Mouse (Mus musculus) forebrain, embryonic 12.5 days (tissue): ENCODE data around the gene Rnf144b. TPM values are rescaled to one million over a fixed set of nuclear protein-coding genes. Genes with fewer than 3 reads are reported as not detected.
A peak's percentile ranks its signal among the peaks of the same experiment; 100 is the strongest.

Source experiments
- ATAC-seq: fragments of 200-750 bp; cut with Nextera tagmentation; 2 replicates; pipeline ENCODE4 v1.8.0; 2017; ENCODE audit warnings: moderate TSS enrichment; ENCODE audit not compliant: low FRiP score
- H3K27ac ChIP-seq: fragments of 300-500 bp; sonication (generic); 2 replicates; pipeline ENCODE4 v1.5.1; 2016; ENCODE audit warnings: mild to moderate bottlenecking
- H3K27me3 ChIP-seq: fragments of 300-500 bp; sonication (generic); 2 replicates; pipeline ENCODE4 v1.6.1; 2016; ENCODE audit warnings: mild to moderate bottlenecking
- H3K36me3 ChIP-seq: fragments of 300-500 bp; sonication (generic); replicated peaks from 2 replicates; pipeline ENCODE4 v1.6.1; 2016; ENCODE audit warnings: mild to moderate bottlenecking
- H3K4me1 ChIP-seq: fragments of 300-500 bp; sonication (generic); 2 replicates; pipeline ENCODE4 v1.6.1; 2016
- H3K4me2 ChIP-seq: fragments of 300-500 bp; sonication (generic); 2 replicates; pipeline ENCODE4 v1.6.1; 2016; ENCODE audit warnings: mild to moderate bottlenecking, moderate library complexity
- H3K4me3 ChIP-seq: fragments of 300-500 bp; sonication (generic); replicated peaks from 2 replicates; pipeline ENCODE4 v1.5.1; 2016; ENCODE audit warnings: mild to moderate bottlenecking
- H3K9ac ChIP-seq: fragments of 300-500 bp; sonication (generic); 2 replicates; pipeline ENCODE4 v1.6.1; 2016; ENCODE audit warnings: mild to moderate bottlenecking
- H3K9me3 ChIP-seq: fragments of 300-500 bp; sonication (generic); 2 replicates; pipeline ENCODE4 v1.6.1; 2016
- WGBS: fragments of 180-500 bp; shearing (Covaris S2); methylation state at CpG from one replicate; pipeline ENCODE4 v1.1.7; 2016; 5-methylcytosine and 5-hydroxymethylcytosine counted together
- polyA plus RNA-seq: library from polyadenylated mRNA; unstranded; fragments of >200 nt; fragmentation: Nextera tagmentation; extraction: Ambion mirVana; gene quantifications from 2 replicates; pipeline ENCODE4 v1.2.1, GENCODE M21; 2016

Rnf144b gene
- polyA plus RNA-seq, result 0.24 and 0.56 TPM in 2 replicates

DNA sequence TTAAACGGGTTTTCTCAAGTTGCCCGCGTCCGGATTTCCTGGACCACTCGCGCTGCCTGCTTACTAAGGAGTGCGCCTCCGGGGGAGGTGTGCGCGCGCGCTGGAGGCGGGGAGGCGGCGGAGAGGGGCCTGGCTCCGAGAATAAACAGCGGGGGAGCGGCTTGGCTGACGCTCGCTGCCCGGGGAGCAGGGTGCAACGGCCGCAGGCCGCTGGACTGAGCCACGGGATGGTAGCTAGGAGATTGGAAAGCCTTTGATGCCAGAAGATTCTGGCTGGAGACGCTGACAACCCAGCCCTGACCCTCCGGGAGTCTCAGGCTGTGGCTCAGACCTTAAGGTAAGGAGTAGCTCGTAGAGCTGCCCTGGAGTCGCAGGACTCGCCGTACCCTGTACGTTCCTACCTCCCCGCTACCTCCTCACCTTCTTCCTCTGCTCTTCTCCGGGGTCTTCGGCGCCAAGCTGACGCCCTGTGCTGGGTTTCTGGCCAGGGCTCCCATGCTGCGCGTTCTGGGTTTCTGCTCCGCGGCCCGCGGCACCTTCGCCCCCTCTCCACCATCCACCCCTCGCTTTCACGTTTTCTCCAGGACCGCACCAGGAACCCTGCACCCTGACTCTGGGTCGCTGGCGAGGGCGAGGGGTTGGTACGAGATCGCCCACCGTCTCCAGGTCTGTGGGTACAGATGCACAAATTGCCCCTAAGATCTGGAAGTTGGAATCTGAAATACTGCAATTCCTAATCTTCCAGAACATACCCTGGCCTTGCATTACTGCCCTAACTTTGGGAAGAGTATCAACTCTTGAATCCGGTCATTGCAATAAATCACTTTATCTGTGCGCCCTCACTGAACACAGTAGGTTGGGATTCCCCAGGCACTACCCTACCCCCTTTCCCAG is at the start of gene Rnf144b:
Gene Rnf144b, plus strand, starts transcription at position 120 of the 894 bp plus-strand sequence.
- Histone ChIP-seq H3K36me3 (no peaks in the 10 kb centered on the region), H3K4me3 (peak within 1 kb of the TSS; percentile 52), H3K27ac (no peak within 1 kb of the TSS), H3K4me1 (peaks cover 15% of the 10 kb centered on the region), H3K4me2 (peak within 1 kb of the TSS; percentile 98), H3K9ac (peak within 1 kb of the TSS; percentile 54), H3K9me3 (no peaks in the 10 kb centered on the region), H3K27me3 (peaks cover 45% of the 10 kb centered on the region)
- 1% methylated on average over 55 of the region's 55 CpGs for WGBS
- ATAC-seq, result no peak

DNA sequence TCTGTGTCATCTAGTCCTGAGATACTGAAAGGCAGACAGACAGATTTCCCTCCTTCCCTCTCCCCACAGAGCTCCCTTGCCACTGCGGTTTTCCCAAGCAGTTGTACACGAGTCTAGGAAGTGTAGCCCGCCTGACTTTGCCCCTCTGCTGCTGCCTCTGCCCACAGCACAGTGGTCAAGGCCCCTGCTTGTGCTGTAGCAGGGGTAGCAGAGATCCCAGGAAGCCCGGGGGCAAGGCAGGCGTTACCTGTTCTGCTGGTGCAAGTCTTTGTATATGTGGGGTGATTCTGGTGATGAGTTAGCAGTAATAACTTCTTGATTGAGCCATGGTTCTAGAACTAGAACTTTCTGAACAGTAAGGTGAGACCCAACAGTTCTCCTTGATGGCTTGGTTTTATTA is 46.3 kb upstream of the Rnf144b start:
- WGBS, result 88% methylated on average over 5 of the region's 5 CpGs
- no peak overlapping the region for H3K27ac ChIP-seq
- H3K9me3 ChIP-seq, result no peaks in the 10 kb centered on the region
- H3K36me3 ChIP-seq, result peaks cover 68% of the 10 kb centered on the region
- no peak overlapping the region for H3K4me3 ChIP-seq
- no peak overlapping the region for H3K9ac ChIP-seq
- H3K4me1 ChIP-seq, result no peaks in the 10 kb centered on the region
- ATAC-seq, result no peak
- no peaks in the 10 kb centered on the region for H3K27me3 ChIP-seq
- no peak overlapping the region for H3K4me2 ChIP-seq

DNA sequence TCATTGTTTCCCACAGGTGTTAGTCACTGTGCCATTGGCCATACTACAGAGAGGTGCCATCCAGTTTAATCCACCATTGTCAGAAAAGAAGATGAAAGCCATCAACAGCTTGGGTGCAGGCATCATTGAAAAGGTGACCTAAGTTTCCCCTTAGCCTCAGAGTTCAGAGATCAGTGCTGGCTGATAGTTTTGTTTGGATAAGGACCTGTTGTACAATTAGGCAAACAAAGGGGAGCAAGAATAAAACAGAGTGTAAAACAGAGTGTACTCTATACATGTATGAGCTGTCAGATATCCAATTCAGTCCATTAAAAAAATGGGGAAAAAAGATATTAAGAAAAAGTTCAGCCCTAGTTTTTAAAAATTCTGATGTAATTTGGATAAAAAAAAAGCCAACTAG is 45.1 kb upstream of the Rnf144b start:
- H3K9ac ChIP-seq, result no peak overlapping the region
- H3K4me3 ChIP-seq, result no peak overlapping the region
- H3K9me3 ChIP-seq, result no peaks in the 10 kb centered on the region
- ATAC-seq, result no peak
- no peak overlapping the region for H3K4me2 ChIP-seq
- H3K27me3 ChIP-seq, result no peaks in the 10 kb centered on the region
- H3K27ac ChIP-seq, result no peak overlapping the region
- H3K36me3 ChIP-seq, result peaks cover 73% of the 10 kb centered on the region
- H3K4me1 ChIP-seq, result no peaks in the 10 kb centered on the region

DNA sequence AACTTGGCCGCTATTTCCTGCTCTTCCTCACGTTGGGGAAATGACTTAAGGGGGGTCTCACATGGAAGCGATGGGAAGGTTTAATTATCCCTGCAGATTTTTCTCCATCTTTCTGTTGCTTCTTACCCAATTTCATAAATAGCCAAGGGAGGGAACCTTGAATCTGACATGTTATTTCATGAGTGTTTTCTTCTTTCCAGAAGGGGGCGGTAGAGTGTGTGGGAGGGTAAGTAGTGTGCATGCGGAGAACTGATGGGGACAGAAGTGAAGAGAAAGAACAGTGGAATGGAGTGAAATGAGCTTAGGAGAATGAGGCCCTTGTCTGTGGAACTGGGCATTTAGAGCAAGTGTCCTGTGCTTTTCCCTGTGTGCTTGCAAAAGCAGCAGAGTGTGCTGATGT is 43.7 kb upstream of the Rnf144b start:
- H3K4me2 ChIP-seq, result no peak overlapping the region
- H3K9ac ChIP-seq, result no peak overlapping the region
- peaks cover 70% of the 10 kb centered on the region for H3K36me3 ChIP-seq
- no peaks in the 10 kb centered on the region for H3K9me3 ChIP-seq
- no peak for ATAC-seq
- no peak overlapping the region for H3K4me3 ChIP-seq
- H3K4me1 ChIP-seq, result no peaks in the 10 kb centered on the region
- H3K27ac ChIP-seq, result no peak overlapping the region
- WGBS, result 67% methylated on average over 5 of the region's 5 CpGs
- no peaks in the 10 kb centered on the region for H3K27me3 ChIP-seq

DNA sequence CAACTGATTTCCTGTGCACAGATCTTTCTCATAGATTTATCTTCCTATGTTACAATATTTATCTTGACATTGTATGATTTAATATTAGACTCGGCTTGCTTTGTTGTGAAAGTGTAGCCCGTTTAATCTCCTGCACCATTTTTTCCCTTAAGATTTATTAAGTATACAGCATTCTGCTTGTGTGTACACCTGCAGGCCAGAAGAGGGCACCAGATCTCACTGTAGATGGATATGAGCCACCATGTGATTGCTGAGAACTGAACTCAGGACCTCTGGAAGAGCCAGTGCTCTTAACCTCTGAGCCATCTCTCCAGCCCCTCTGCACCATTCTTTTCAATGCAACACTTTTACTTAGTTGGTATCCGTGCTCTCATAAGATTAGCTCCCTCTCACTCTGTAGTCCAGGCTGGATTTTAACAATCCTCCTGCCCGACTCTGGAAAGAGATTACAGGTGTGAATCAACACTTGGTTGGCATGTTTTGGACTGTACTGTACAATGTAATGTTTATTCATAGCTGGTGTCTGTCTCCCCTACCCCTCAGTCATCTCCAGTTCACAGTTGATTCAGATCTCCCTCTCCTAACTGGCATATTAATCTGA is 41.5 kb upstream of the Rnf144b start:
- Histone ChIP-seq H3K36me3 (peaks cover 68% of the 10 kb centered on the region), H3K4me2 (no peak overlapping the region), H3K9ac (no peak overlapping the region), H3K27me3 (no peaks in the 10 kb centered on the region), H3K9me3 (no peaks in the 10 kb centered on the region), H3K4me1 (no peaks in the 10 kb centered on the region), H3K27ac (no peak overlapping the region), H3K4me3 (no peak overlapping the region)
- WGBS, result 90% methylated on average over 4 of the region's 4 CpGs
- no peak for ATAC-seq

DNA sequence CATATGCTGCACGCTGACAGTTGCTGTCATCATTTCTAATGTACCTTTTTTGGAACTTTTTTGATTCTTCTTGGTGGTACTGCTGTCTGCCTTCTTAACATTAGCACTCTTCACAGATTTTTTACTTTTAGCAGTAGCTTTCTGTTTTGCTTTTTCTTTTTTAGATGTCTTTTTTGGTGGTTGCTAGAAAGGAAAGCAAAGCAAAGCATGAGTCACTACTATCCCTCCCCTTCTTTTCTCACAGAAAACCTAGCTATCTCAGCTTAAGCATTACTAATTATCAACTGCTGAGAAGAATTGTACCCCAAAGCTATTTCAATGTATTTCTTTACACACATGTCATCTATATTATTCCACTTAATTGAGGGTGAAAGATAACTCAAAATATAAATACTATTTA is 34.0 kb upstream of the Rnf144b start:
- Histone ChIP-seq H3K27ac (no peak overlapping the region), H3K4me2 (no peak overlapping the region), H3K4me3 (no peak overlapping the region), H3K9ac (no peak overlapping the region), H3K27me3 (no peaks in the 10 kb centered on the region), H3K4me1 (no peaks in the 10 kb centered on the region), H3K36me3 (peaks cover 51% of the 10 kb centered on the region), H3K9me3 (no peaks in the 10 kb centered on the region)
- ATAC-seq, result no peak
- 97% methylated on average over 1 of the region's 1 CpGs for WGBS

DNA sequence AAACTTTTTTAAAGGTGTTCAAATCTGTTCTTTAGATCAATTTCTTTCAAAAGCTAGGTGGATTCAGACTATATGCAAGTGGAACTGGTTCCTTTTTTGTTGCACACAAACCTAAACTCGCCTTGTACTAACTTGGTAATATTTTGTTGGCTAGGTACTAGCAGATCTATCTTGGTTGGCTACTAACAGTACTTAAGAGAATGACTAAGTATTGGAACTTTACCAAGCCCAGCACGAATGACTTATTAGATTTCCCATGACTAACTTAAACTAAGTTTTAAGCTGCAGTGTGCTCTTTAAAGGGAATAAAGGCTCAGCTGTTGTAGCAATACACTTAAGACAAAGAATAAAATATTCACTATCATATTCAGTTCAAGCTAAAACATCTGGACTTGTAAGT is 33.2 kb upstream of the Rnf144b start:
- ATAC-seq, result no peak
- no peaks in the 10 kb centered on the region for H3K27me3 ChIP-seq
- no peaks in the 10 kb centered on the region for H3K4me1 ChIP-seq
- no peak overlapping the region for H3K4me3 ChIP-seq
- no peaks in the 10 kb centered on the region for H3K9me3 ChIP-seq
- no peak overlapping the region for H3K4me2 ChIP-seq
- no peak overlapping the region for H3K9ac ChIP-seq
- H3K27ac ChIP-seq, result no peak overlapping the region
- peaks cover 58% of the 10 kb centered on the region for H3K36me3 ChIP-seq
- WGBS, result 85% methylated on average over 2 of the region's 2 CpGs

DNA sequence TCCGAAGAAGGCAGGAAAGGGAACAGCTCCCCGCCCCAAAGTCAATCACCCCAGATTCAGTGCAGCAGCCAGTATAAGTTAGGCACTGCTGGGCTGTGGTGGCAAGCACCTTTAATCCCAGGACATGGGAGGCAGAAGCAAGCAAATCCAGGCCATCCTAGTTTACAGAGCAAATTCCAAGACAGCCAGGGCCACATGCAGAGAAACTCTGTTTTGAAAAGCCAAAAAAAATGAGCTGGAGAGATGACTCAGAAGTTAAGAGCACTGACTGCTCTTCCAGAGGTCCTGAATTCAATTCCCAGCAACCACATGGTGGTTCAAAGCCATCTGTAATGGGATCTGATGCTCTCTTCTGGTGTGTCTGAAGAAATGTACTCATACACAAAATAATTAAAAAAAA is 28.7 kb upstream of the Rnf144b start:
- Histone ChIP-seq H3K4me3 (no peak overlapping the region), H3K27ac (no peak overlapping the region), H3K9me3 (no peaks in the 10 kb centered on the region), H3K4me2 (no peak overlapping the region), H3K4me1 (no peaks in the 10 kb centered on the region), H3K36me3 (peaks cover 69% of the 10 kb centered on the region), H3K27me3 (no peaks in the 10 kb centered on the region), H3K9ac (no peak overlapping the region)
- ATAC-seq, result no peak
- WGBS, result 84% methylated on average over 2 of the region's 2 CpGs

DNA sequence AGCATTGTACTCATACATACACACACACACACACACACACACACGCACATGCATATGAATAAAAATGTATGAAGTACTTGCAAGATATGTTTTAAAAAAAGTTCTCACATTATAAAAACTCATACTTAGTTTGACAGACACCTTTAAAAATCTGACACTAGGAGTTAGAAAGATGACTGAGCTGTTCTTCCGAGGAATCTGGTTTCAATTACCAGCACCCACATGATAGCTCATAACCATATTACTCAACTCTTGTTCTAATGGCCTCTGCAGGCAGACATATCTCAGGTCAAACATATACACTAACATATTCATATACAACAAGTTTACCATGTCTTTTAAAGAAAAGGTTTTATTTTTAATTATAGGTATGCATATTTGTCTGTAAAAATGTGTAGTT is 25.9 kb upstream of the Rnf144b start:
- Histone ChIP-seq H3K4me1 (no peaks in the 10 kb centered on the region), H3K36me3 (peaks cover 76% of the 10 kb centered on the region), H3K27ac (no peak overlapping the region), H3K27me3 (no peaks in the 10 kb centered on the region), H3K9me3 (no peaks in the 10 kb centered on the region), H3K9ac (no peak overlapping the region), H3K4me3 (no peak overlapping the region), H3K4me2 (no peak overlapping the region)
- no peak for ATAC-seq
- WGBS, result 92% methylated on average over 2 of the region's 2 CpGs

DNA sequence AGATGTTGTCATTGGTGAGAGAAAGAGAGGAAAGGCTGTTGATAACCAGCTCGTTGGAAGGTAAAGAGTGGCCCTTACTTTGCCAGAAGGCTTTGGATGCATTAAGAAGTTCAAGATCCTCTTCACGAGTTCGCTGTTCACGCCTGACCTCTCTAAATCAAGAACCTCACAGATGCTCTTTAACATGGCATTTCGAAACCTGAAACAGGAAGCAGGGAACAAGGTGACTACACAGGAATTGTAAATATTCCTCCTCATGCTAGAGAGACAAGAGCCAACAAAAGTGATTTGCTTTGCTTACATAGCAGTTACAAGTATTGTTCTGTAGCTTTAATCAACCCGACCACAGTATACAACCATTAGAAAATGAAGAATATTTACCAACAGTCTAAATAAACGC is 23.2 kb upstream of the Rnf144b start:
- 88% methylated on average over 7 of the region's 7 CpGs for WGBS
- ATAC-seq, result no peak
- Histone ChIP-seq H3K36me3 (peaks cover 62% of the 10 kb centered on the region), H3K9me3 (no peaks in the 10 kb centered on the region), H3K4me2 (no peak overlapping the region), H3K4me1 (peaks cover 14% of the 10 kb centered on the region), H3K27ac (no peak overlapping the region), H3K9ac (no peak overlapping the region), H3K4me3 (no peak overlapping the region), H3K27me3 (no peaks in the 10 kb centered on the region)

DNA sequence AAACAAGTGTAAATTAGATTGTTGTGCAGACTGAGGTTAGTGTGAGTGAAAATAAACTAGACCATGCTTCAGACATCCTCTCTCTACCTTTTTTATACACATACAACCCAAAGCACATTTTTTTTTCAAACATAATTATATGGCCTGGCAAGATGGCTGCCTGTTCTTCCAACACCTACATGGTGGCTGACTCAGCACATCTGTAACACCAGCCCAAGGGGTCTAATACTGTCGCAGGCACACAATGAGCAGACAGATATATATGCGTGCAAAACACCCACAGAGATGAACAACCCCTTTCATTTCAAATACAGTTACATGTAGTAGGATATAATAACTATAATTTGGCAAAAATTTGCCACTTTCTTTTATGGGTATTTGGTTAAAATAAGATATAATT is 21.9 kb upstream of the Rnf144b start:
- no peaks in the 10 kb centered on the region for H3K27me3 ChIP-seq
- H3K9me3 ChIP-seq, result no peaks in the 10 kb centered on the region
- peaks cover 16% of the 10 kb centered on the region for H3K4me1 ChIP-seq
- no peak for ATAC-seq
- H3K4me2 ChIP-seq, result no peak overlapping the region
- WGBS, result 88% methylated on average over 2 of the region's 2 CpGs
- no peak overlapping the region for H3K9ac ChIP-seq
- peaks cover 49% of the 10 kb centered on the region for H3K36me3 ChIP-seq
- H3K4me3 ChIP-seq, result no peak overlapping the region
- H3K27ac ChIP-seq, result no peak overlapping the region

DNA sequence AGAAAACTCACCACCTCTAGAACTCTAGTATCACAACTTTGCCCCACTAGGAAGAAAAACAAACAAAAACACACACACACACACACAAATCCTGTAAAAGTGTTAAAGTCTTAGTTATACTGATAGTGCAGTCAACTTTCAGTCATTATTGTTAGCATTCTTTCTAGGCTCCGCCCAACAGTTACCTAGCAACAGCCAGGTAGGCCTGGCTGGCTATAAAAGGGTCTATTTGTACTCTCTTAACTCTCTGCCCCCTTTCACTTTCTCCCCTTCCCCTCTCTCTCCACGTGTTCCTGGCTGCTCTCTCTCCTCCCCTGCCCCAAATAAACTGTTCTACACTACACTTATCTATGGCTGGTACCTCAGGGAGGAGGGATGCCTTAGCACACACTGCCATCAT is 18.3 kb upstream of the Rnf144b start:
- H3K4me2 ChIP-seq, result peak overlapping the region; percentile 73
- peak overlapping the region; percentile 95 for H3K4me3 ChIP-seq
- H3K27me3 ChIP-seq, result no peaks in the 10 kb centered on the region
- H3K9me3 ChIP-seq, result no peaks in the 10 kb centered on the region
- H3K4me1 ChIP-seq, result peaks cover 26% of the 10 kb centered on the region
- H3K27ac ChIP-seq, result no peak overlapping the region
- WGBS, result 20% methylated on average over 2 of the region's 2 CpGs
- ATAC-seq, result no peak
- peak overlapping the region; percentile 55 for H3K9ac ChIP-seq
- H3K36me3 ChIP-seq, result peaks cover 22% of the 10 kb centered on the region
